Mouse (Mus musculus) NIH3T3 (cell line): ENCODE measurements around the gene Defb30.

Experiments
- DNase-seq: peaks from one replicate; pipeline ENCODE4 v3.0.0-alpha.2; 2012; ENCODE audit warnings: low read depth

The Defb30 gene

DNA sequence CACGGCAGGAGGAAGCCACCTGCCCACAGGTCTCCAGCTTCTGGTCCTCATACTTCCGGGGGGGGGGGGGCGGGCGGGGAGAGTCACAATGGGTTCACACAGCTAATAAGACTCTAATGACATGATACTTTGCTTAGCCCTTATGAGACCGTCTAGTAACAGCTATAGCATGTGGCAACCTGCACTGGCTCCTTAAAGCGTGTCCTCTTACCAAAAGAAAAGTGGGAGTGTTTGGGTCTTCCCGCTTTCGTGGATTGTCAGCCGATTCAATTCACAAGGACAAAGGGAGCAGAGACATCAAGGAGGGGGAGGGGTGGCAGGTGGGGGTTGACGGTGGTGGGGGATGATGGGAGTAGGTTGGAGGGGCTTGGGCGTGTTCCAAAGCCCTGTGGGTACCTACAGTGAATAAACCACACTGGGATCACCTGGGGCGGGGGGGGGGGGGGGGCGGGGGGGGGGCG, at the start of gene Defb30:
TSS of gene Defb30 (minus strand) at position 51 of the 461 bp plus-strand sequence.
- no peak for DNase-seq

DNA sequence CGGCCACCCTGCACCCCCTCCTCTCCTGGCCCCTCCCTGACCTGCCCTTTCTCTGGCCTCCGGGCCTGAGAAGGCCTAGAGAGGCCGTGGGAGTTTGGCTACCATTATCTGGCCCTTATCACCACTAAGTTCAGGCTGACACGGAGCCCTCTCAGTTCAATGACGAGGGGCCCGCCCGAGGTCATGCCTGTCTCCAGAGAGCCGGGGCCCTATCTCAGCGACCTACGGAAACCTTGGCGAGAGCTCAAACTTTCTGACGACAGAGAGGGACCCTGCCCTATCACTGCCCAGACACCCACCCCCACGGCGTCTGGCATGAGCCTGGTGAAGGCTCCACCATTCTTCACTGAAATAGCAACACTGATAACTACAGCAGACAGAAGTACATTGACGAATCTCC, 17.9 kb upstream of the Defb30 start:
- DNase-seq: no peak

DNA sequence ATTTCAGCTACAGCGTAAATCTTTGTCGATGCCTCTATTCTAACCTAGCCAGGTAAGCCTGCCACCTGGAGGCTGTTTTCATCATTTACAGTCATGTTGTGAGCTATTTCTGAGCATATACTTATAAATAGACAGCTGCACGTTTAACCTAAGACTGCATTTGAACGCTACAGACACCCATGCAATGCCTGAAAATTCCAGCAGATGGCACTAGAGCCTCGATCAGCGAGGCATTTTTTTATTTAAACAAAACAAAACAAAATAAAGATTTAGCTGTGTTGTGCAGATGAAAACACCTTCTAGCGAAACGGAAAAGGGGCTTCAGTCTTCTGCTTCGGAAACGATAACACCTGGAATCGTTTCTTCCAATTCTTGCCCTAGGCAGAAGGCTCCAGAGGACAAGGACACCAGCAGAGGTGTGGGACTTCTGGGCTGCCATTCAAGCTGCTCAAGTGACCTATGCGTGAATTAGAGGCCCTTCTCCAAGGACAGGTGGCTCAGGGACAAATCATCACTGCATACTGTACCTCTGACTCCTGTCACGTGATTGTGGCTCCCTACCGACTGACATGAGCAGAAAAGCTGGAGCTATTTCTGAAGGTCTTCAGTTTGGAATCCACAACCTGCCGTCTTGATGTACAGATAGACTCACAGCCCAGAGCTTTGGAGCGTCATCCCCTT, 17.0 kb upstream of the Defb30 start:
- DNase-seq: peak; percentile 89

DNA sequence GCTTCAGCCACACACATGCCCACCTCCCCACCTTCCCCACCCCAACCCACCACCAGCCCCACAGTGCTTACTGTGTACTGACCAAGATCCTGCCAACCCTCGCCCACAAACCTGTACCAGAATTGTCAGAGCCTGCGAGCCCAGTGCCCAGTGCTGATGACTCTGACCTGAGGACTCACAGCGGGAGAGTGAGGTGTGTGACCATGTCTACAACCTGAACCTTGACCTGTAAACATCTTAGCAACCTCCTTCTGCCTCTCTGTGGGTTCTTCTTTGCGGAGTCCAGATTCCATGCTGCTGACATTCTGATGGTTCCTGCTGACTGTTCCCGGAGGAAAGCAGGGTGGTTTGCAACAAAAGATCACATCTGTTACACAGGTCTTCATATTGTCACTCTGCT, 15.6 kb upstream of the Defb30 start:
- DNase-seq: no peak

DNA sequence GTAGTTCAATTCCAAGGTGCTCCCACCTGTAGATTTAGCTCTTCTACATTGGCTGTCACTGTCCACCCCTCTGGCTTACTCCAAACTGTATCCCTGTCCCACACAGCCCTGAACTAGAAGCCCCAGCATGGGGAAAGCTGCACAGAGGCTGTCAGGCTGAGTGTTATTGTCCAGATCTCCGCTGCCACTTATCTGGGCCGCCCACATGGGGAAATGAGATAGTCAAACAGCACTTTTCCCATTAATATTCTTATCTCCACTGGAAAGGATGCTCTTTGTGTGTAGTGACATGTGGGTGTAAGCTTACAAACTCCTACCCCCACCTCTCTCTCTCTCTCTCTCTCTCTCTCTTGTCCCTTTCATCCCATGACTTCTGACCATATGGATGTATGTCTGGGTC, 12.4 kb upstream of the Defb30 start:
- DNase-seq: no peak

DNA sequence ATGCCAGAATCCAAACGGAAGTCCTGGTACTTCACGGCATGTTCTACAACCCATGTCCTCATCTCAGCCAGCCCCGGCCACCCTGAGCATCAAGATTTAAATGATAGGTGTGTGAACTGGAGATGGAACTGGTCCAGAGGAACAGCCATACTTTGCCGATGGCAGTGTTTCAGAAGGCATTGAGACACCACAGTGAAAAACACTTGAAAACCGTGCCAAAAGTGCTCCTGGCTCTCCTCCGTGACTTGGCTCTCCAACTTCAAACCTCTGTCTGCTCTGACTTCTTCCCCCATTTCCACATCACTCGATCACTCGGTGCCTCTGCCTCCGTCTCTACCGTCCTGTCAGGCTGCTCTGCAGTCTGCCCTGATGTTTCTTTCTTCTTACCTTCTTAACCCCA, 10.6 kb upstream of the Defb30 start:
- DNase-seq: no peak

DNA sequence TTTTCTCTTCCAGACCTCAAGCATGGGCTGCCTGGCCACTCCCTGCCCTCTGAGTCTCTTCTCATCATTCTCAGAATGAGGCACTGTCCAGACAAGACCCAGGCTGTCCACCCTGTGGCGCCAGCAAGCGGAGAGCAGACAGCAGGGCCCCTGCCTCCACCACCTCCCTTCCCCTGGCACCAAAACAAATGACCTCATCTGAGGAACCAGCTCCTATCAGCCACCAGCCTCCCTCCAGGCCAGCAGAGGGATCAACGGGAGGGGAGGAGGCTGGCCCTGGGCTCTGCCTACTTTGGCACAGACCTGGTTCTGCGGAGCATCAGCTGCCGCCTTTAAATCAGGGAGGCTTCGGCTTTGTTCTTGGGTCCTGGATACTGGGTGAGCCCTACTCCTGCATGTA, 5.0 kb upstream of the Defb30 start:
- DNase-seq: peak; percentile 49

DNA sequence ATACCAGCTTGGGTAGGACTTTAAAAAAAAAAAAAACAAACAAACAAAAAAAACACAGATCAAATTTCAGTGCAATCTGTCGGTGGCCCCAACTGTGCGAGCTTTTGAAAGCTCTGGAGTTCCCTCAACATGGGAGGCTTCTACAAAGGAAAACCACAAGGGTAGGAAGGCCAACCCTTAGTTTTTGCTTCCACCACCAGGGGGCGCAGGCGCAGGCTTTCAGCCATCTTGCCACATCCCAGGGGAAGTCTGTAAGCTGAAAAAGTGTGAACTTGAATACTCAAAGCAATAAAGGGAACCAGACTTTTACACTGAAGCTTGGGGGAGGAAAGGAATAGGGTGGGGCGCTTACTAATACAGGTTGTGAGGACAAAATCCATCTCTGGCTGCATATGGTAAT, 1.0 kb upstream of the Defb30 start:
- DNase-seq: peak; percentile 78

DNA sequence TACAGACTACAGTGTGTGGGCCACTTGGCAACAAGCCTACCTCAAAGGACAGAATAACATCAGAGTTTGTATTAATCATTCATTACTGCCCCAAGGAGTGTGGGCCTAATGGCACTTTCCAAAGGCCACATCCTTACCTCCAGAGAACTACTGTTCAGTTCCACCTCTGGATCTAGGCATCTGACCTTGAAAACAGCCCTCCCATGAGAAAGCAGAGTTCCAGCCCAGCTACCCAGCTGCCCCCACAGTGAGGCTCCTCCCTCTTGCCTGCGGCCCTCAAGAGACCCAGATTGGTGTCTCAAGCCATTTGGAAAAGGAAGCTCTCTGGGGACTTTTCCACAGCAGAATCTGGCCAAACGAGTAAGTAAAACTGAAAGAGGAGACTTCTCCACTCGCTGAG, 3.1 kb downstream of the Defb30 start, which contains the start of gene Defb42:
TSS of gene Defb42 (plus strand) at position 301 of the 400 bp plus-strand sequence.
- DNase-seq: no peak

DNA sequence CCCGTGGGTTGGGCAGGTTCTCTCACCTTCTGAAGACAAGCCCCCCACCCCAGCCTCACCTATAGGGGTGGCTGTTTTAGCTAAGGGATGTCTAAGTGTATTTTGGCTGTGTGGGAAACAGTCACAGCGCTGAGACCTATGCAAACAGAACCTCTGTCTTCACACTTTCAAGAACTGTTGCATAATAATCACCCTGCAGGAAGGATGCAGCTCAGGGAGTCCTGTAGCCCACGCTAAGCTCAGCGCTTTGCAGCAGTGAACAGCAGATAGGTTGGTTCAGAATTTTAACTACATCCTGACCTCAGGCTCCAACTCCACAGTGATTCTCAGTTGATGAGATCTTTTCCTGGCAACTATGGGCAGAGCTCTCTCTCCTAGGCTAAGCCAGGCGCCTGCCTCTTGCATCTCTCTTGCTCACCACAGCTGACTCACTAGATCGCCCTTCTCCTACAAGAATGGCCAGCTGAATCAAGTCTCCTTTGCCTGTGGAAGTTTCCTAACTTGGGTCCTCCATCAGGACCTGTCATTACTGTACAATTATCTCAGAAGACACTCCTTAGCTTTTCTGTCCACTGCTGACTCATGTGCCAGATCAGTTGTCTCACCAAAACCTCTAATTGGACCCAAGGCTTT, 29.1 kb downstream of the Defb30 start:
- peak; percentile 83 for DNase-seq

DNA sequence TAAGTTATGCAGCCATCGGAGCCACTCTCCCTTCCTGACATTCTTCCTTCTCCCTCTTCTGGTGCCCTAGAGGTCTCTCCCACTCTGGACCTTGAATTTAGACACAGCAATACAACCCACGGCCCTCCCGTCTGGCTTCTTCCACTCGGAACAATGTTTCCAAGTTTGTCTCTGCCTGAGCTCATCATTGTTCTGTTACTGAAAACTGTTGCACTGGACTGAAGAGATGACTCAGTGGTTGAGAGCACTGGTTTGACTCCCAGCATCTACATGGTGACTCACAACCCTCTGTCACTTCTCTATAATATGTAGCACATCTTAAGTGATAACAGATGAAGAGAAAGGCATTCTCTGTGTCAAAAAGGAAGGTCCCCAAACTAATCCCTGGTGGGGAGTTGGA, 35.1 kb downstream of the Defb30 start:
- DNase-seq: peak; percentile 72

DNA sequence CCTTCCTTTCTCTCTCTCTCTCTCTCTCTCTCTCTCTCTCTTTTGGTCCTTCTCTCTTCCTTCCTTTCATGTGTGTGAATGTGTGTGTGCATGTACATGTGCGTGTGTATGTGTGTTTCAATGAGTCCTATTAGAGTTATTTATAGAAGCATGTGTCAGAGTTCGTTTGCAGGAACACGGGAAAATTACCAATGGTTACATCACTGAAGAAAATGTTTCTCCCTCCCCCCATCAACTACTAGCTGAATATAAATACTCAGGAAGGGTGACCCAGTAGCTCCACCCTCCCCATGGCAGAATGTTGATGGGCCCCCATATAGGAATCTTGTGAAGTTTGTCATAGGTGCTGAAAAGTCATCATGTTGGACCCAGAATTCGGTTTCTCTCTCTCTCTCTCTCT, 36.7 kb downstream of the Defb30 start:
- peak; percentile 65 for DNase-seq

DNA sequence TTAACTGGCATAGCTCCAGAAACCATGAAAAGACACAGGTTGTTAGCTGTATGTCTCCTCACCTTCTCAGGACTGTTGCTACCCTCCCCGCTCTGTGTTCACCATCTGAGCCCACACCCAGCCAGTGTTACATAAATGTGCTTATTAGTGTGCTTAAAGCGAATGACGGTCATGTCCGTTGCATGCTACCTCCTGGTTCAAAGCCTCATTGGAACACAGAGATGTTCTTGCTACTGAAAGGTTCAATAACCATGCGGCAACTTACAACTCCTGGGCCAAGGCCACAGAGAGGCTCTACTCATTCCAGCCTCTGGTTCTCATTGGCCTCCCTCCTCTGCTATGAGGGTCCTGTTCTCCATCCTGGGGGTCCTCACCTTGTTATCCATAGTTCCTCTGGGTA, 38.3 kb downstream of the Defb30 start, which contains the start of gene Defb43:
TSS of gene Defb43 (plus strand) at position 301 of the 400 bp plus-strand sequence.
- no peak for DNase-seq

DNA sequence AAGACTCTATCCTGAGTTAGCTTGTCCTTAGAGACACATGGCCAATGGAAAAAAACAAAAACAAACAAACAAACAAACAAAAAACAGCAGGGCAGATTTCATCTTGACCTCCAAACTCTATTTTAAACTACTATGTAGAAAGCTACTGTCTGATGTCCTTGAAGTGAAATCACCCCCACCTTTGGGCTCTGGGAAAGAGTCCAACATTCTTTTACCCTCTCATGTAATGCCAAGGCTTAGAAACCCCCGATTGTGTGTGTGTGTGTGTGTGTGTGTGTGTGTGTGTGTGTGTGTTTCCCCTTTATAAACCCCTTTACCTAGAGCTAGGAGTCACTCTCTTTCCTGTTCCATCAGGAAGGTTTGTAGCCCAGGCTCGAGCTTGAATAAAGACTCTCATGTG, 47.2 kb downstream of the Defb30 start:
- no peak for DNase-seq

DNA sequence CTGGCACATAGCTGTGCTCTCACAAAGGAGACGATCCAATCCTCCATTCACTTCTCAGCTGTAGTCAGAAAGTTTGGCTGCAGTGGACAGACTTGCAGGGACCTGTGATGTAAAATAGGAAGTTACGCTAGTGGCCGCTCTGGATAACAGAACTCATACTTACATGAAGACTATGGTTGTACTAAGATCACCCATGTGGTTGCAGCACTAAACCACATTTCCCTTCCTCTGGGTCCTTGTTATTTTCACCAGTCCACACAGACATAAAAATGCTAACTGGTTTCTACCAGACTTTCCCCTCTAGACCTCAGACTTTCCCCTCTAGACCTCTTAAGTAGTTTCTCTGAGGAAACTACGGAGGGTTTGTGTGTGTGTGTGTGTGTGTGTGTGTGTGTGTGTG, 50.8 kb downstream of the Defb30 start:
- DNase-seq: no peak

DNA sequence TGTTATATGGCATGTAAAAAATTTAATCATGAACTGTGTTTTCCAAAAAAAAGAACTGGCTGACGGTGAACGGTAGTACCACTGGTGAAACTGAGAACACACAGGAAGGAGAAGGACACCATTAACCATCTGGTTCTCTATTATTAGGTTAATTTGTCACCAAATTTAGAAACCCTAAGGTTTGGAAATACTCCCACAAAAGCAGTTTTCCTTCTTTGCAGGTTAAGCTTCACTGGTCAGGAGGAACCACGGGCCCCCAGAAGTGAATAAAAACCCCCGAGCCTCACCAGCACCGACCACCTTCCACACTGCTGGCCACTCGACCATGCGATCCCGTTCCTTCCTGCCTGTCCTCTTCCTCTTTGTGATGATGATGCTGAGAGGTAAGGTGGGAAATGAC, 52.0 kb downstream of the Defb30 start, which contains the start of gene Defb47:
TSS of gene Defb47 (plus strand) at position 301 of the 400 bp plus-strand sequence.
- DNase-seq: no peak

DNA sequence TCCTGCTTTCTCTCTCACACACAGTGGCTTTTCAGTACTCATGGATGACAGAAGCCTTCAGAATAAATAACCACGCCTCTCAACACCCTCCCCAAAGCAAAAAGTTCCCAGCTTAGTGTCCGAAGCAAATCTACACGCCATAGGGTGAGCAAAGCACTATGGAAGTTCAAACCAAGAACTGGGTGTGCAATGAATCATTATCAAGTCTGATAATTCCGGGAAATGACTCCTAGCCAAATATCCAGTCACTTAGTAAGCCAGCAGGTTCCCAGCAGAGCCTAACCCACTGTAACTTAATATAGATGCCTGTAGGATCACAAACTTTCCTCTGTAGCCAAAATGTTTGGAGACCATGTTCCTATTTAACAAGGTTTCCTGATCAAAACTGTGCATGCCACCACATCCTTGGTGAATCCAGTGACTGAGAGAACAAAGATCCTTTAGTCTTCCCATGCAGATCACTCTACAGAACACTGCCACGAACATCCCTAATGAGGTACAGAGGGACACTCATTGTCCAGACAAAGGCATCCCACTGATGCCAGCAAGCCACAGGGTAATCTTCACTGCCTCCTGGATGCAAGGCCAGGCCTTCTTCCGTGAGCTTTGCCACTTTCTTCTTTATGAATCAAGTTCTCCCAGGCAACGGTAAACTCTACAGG, 57.8 kb downstream of the Defb30 start:
- peak; percentile 68 for DNase-seq

DNA sequence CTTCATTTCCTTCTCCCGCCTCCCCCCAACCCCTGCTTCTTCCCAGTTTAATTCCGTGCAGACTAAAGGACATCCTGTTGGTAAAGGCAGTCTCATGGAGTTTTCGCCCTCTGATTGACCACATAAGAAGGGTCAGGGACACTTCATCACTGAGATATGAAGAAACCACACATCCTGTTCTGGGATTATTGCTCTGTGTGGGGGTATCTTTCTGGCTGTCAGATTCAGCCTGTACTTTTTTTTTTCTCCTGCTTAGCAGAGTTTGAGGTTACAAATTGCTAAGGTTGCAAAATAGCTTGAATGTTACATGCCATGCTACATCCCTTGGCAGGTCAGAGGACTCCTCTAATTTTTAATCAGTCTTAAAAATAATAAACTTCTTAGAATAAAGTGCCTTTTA, 58.5 kb downstream of the Defb30 start:
- DNase-seq: peak; percentile 44

DNA sequence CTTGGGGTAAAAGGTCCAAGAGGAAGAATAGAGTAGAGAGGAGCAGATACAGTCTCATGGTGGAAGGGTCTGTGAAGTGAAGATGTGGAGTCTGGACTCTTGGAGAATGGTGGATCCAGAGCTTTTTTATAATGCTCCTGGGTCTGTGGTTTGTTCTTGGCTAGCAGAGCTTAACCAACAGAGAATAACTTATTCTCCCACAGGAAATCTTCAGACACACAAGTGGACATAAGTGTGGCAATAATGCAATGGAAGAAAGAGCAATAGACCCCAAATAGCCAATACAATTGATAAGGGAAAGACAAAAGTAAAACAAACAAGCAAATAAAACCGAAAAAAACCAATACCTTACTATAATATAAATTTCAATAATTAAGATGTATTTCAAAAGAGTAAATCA, 65.3 kb downstream of the Defb30 start, which contains the start of gene Defb48:
TSS of gene Defb48 (minus strand) at position 101 of the 400 bp plus-strand sequence.
- DNase-seq: no peak
